Mouse (Mus musculus): Measurements from ENCODE around the gene Dctn2. TPM values are rescaled to one million over a fixed set of nuclear protein-coding genes. Genes with fewer than 3 reads are reported as not detected.

The Dctn2 gene
- 115 TPM for total RNA-seq (2023)

DNA sequence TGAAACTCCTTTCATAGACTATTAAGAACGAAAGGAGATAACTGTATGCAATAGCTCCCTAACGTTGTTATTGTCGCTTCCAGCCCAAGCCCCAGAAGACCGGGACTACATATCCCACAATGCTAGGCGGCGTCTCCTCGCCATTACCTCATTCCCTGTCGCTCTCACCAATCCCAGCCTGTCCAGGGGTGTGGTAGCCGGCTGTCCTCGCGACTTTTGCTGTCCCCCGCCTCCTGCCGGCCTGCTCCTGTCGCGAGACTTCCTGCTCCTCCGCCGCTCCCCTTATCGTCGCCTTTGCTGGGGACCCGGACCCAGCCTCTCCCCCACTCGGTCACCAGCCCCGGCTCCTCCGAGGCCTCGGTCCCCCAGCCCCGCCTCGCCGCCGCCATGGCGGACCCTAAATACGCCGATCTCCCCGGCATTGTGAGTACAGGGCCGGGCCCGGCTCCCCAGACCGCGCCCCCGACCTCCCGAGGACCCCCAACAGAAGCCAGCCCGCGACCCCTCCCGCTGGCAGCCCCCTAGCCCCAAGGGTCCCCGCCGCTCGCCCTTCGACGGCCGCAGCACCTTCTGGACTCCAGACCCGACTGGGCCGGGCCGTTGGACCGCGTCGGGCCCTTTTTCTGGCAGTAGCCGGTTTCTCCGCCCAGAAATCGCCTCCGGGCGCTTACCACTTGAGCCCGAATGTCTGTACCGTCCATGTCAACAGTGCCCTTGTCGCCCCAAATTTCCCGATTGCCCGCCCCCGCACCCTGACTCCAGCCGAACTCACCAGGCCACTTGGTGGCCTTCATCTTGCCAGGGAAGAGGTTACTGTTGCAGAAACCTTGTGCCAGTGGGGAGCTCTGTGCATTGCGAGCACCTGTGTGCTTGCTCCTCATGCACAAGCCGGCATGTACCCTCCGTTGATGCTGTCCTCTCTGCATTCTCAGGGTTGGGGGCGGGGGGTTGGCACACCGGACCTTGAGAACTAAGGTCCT is at the start of gene Dctn2:
Gene Dctn2, plus strand, starts transcription at position 257 of the 980 bp plus-strand sequence.

GRCm38 (mm10) chr10:127262548-127263398 is 3.4 kb upstream of the Dctn2 start, which contains the start of gene Kif5a:
Gene Kif5a (minus strand): TSS chr10:127263348.

DNA sequence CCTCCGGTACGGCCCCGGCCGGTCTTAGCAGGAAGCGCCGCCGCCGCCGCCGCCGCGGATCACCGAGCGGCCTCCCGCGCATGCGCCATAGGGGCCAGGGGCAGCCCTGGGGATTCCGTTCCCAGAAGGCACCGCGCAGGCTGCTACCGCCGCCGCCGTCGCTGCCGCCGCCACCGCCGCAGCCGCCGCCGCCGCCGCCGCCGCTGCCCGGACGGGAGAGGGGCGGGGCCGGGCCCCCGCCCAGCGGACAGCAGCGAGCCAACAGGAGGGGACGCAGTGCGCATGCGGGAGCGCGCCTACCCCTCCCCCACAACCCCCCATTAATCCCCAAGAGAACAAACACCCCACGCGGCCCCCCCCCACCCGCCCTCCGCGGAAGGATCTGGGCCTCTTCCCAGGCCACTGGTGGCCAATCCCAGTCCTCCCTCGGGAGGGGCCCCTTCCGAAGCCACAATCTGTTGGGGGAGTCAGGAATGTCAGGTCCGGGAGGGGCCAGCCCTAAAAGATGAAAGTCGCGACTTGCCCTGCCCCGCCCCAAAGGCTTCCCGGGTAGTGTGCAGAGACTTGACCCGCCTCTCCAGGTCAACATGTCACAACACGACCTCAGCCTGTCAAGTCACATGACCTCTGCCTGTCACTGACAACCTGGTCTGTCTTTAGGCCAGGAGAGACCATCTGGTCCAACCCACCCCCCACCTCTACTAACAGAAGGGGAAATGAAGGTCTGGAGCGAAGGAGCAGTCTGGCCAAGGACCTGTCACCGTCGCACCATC is 22.8 kb downstream of the Dctn2 start, which contains the start of gene Mbd6:
Gene Mbd6, minus strand, starts transcription at position 219 of the 773 bp plus-strand sequence.

GRCm38 (mm10) chr10:127311476-127312355 is 45.5 kb downstream of the Dctn2 start, which contains the start of gene Mars:
Gene Mars (minus strand): TSS chr10:127311786.

GRCm38 (mm10) chr10:127321621-127322020 is 55.5 kb downstream of the Dctn2 start, which contains the start of gene Arhgap9:
Gene Arhgap9 (plus strand): TSS chr10:127321964.

Other genes with a start within 250 kb of the Dctn2 start
- gene Tsfm, start 235.5 kb upstream of the Dctn2 start, total RNA-seq (2023): 13.5 TPM
- gene Mettl1, start 225.0 kb upstream of the Dctn2 start, total RNA-seq (2023): 22.7 TPM
- gene Eef1akmt3, start 224.9 kb upstream of the Dctn2 start, total RNA-seq (2023): 0.53 TPM
- 0.67 TPM for gene Cyp27b1, start 218.1 kb upstream of the Dctn2 start, total RNA-seq (2023)
- 4.1 TPM for gene March9, start 206.2 kb upstream of the Dctn2 start, total RNA-seq (2023)
- gene Cdk4, start 202.8 kb upstream of the Dctn2 start, total RNA-seq (2023): 99.5 TPM
- 9.4 TPM for gene Tspan31, start 196.1 kb upstream of the Dctn2 start, total RNA-seq (2023)
- gene Agap2, start 191.1 kb upstream of the Dctn2 start, total RNA-seq (2023): 142 TPM
- gene Os9, start 145.2 kb upstream of the Dctn2 start, total RNA-seq (2023): 91.1 TPM
- gene B4galnt1, start 101.1 kb upstream of the Dctn2 start, total RNA-seq (2023): 563 TPM
- not detected for gene Slc26a10, start 85.7 kb upstream of the Dctn2 start, total RNA-seq (2023)
- not detected for gene Arhgef25, start 76.3 kb upstream of the Dctn2 start, total RNA-seq (2023)
- gene Dtx3, start 70.6 kb upstream of the Dctn2 start, total RNA-seq (2023): 59.7 TPM
- gene Pip4k2c, start 54.8 kb upstream of the Dctn2 start, total RNA-seq (2023): 43.6 TPM
- 0.12 TPM for gene Kif5a, start 3.0 kb upstream of the Dctn2 start, total RNA-seq (2023)
- 103 TPM for gene Mbd6, start 22.6 kb downstream of the Dctn2 start, total RNA-seq (2023)
- gene Mars, start 45.4 kb downstream of the Dctn2 start, total RNA-seq (2023): 48.5 TPM
- gene Arhgap9, start 55.6 kb downstream of the Dctn2 start, total RNA-seq (2023): 257 TPM
- 0.15 TPM for gene Gli1, start 75.6 kb downstream of the Dctn2 start, total RNA-seq (2023)
- not detected for gene Inhbe, start 88.0 kb downstream of the Dctn2 start, total RNA-seq (2023)
- 0.29 TPM for gene Inhbc, start 104.1 kb downstream of the Dctn2 start, total RNA-seq (2023)
- 109 TPM for gene R3hdm2, start 114.0 kb downstream of the Dctn2 start, total RNA-seq (2023)
- 4.3 TPM for gene Stac3, start 235.3 kb downstream of the Dctn2 start, total RNA-seq (2023)
- gene Ndufa4l2, start 248.6 kb downstream of the Dctn2 start, total RNA-seq (2023): not detected

Data from CD4-positive naive resting alpha-beta T cell, adult 76 days (primary cell).